Mouse (Mus musculus): ENCODE results near the gene Dzip3. TPM values are rescaled to one million over a fixed set of nuclear protein-coding genes. Genes with fewer than 3 reads are reported as not detected.

Gene Dzip3
- 27.6 and 34.2 TPM in 2 replicates for polyA plus RNA-seq (2014; fragmentation: Nextera tagmentation; extraction: Ambion mirVana)

DNA sequence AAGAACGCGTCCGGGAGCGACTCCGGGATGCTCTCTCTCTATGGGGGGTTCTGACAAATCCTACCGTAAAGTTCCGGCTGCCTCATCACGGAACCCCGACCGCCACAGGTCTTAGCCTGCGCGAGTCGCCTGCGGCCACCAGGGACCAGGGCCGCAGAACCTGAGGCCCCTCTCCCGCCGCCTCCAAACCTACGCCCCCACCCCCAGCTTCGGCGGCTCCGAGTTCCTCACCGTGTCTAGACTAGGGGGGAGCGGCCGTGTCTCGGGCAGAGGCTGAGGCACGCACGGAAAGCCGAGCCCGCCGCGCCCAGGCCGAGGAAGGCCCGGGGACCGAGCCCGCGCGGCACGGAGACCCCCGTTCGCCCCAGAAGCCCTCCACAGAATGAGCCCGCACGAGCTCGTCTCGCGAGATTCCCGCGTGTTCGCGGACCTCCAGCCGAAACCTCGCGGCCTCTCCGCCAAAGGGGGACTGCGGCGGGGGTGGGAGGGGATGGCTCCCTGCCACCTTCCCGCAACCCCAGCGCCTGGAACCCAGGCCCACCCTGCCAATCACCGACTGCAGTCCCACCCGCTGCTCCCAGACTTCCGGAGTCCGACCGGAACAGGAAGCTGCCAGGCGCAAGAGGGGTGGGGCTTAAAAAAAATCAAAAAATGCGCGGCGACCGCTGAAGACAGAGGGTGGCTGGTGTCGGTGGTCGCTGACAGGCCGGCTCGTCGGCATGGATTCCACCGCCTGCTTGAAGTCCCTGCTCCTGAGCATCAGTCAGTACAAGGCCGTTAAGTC, at the start of gene Dzip3, which contains the start of gene Cip2a:
Gene Dzip3 (minus strand): TSS at position 607 of the 784 bp plus-strand sequence.
Gene Cip2a (plus strand): TSS at position 627 of the 784 bp plus-strand sequence.
- Histone ChIP-seq H3K27me3 (replicated peaks; ENCODE audit: control insufficient read depth, insufficient read depth, low read length) (no peaks in the 10 kb centered on the region), H3K9me3 (ENCODE audit: control insufficient read depth, low read length) (no peaks in the 10 kb centered on the region), H3K36me3 (ENCODE audit: control insufficient read depth, insufficient read depth, low read length) (peaks cover 13% of the 10 kb centered on the region; the same call in 1 of the 2 replicates), H3K9ac (ENCODE audit: low read length) (peak within 1 kb of the TSS; percentile 98), H3K4me3 (ENCODE audit: low read depth, low read length) (peak within 1 kb of the TSS; percentile 85), H3K27ac (ENCODE audit: low read depth) (peak within 1 kb of the TSS; percentile 95), H3K4me2 (ENCODE audit: low read length) (peak within 1 kb of the TSS; percentile 61), H3K4me1 (replicated peaks; ENCODE audit: control insufficient read depth, insufficient read depth, low read length) (peaks cover 17% of the 10 kb centered on the region)
- WGBS = under 1% methylated on average over 74 of the region's 74 CpGs
- ATAC-seq (replicated peaks; ENCODE audit: low FRiP score, low TSS enrichment, low read depth) = peak; percentile 99
- DNase-seq (ENCODE audit: low spot score) = peak; percentile 96

DNA sequence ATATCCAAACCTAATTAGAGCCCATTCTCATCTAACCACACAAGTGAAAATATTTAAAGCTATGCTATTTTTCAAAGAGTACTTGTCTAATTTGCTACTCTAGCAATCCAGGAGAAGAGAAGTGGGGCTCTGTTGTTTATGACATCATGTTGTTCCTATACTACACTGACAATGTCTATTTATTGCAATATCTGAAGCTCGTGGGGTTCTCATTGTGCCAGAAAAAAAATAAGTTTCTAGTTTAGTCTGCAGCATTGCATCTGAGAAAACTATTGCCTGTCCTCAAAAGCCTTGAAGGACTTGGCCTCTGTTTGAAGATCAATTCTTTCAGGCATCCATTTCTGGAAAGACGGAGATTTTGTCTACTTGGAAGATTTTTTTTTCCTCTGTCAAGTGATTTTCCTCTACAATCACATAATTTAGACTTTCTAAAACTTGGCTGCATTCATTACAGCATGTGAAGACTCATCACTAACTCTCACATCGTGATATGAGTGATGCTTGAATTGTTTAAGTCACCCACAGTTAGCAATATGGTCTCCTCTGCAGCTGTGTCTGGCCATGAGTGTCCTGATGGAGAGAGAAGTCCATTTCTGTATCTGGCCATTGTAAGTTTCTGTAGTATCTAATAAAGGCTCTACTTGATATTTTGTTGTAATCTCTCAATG, 46.7 kb upstream of the Dzip3 start:
- no peak for DNase-seq (ENCODE audit: low spot score)
- no peak overlapping the region for H3K4me2 ChIP-seq (ENCODE audit: low read length)
- H3K27me3 ChIP-seq (replicated peaks; ENCODE audit: control insufficient read depth, insufficient read depth, low read length) = no peaks in the 10 kb centered on the region
- WGBS = 85% methylated on average over 3 of the region's 3 CpGs
- no peak overlapping the region for H3K27ac ChIP-seq (ENCODE audit: low read depth)
- no peak overlapping the region for H3K4me3 ChIP-seq (ENCODE audit: low read depth, low read length)
- H3K9me3 ChIP-seq (ENCODE audit: control insufficient read depth, low read length) = no peaks in the 10 kb centered on the region
- no peaks in the 10 kb centered on the region for H3K36me3 ChIP-seq (ENCODE audit: control insufficient read depth, insufficient read depth, low read length)
- H3K9ac ChIP-seq (ENCODE audit: low read length) = no peak overlapping the region
- H3K4me1 ChIP-seq (replicated peaks; ENCODE audit: control insufficient read depth, insufficient read depth, low read length) = no peaks in the 10 kb centered on the region
- ATAC-seq (replicated peaks; ENCODE audit: low FRiP score, low TSS enrichment, low read depth) = no peak

- no peak for ATAC-seq (replicated peaks; ENCODE audit: low FRiP score, low TSS enrichment, low read depth)
- Histone ChIP-seq H3K9me3 (ENCODE audit: control insufficient read depth, low read length) (no peaks in the 10 kb centered on the region), H3K36me3 (ENCODE audit: control insufficient read depth, insufficient read depth, low read length) (no peaks in the 10 kb centered on the region), H3K27me3 (replicated peaks; ENCODE audit: control insufficient read depth, insufficient read depth, low read length) (no peaks in the 10 kb centered on the region), H3K27ac (ENCODE audit: low read depth) (no peak overlapping the region), H3K9ac (ENCODE audit: low read length) (no peak overlapping the region), H3K4me1 (replicated peaks; ENCODE audit: control insufficient read depth, insufficient read depth, low read length) (no peaks in the 10 kb centered on the region), H3K4me2 (ENCODE audit: low read length) (no peak overlapping the region), H3K4me3 (ENCODE audit: low read depth, low read length) (no peak overlapping the region)
- 76% methylated on average over 4 of the region's 4 CpGs for WGBS
- DNase-seq (ENCODE audit: low spot score) = no peak
These were observed 43.8 kb upstream of the Dzip3 start for GRCm38 (mm10) chr16:49037771-49038170.

DNA sequence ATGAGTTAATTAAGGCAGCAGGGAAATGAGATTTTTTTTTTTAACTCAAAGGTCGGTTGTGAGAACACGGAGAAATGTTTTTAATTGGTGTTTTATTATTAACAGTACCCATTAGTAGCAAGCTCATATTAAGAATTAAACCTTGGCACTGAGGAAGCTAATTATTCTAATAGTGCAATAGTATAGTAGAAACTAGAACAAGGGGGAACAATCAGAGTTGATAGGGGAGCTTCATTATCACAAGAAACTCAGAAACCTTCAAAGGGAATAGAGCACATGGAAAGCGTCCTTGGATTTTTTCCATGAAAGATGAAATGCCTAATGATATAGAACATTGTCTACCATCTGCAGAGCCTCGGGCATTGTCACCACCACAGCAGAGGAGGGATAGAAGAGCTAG, 41.9 kb upstream of the Dzip3 start:
- no peak for DNase-seq (ENCODE audit: low spot score)
- ATAC-seq (replicated peaks; ENCODE audit: low FRiP score, low TSS enrichment, low read depth) = no peak
- Histone ChIP-seq H3K27me3 (replicated peaks; ENCODE audit: control insufficient read depth, insufficient read depth, low read length) (no peaks in the 10 kb centered on the region), H3K4me2 (ENCODE audit: low read length) (no peak overlapping the region), H3K9me3 (ENCODE audit: control insufficient read depth, low read length) (no peaks in the 10 kb centered on the region), H3K36me3 (ENCODE audit: control insufficient read depth, insufficient read depth, low read length) (no peaks in the 10 kb centered on the region), H3K9ac (ENCODE audit: low read length) (no peak overlapping the region), H3K27ac (ENCODE audit: low read depth) (no peak overlapping the region), H3K4me1 (replicated peaks; ENCODE audit: control insufficient read depth, insufficient read depth, low read length) (no peaks in the 10 kb centered on the region), H3K4me3 (ENCODE audit: low read depth, low read length) (no peak overlapping the region)
- WGBS = 79% methylated on average over 4 of the region's 4 CpGs

- Histone ChIP-seq H3K4me1 (replicated peaks; ENCODE audit: control insufficient read depth, insufficient read depth, low read length) (no peaks in the 10 kb centered on the region), H3K9ac (ENCODE audit: low read length) (no peak overlapping the region), H3K27me3 (replicated peaks; ENCODE audit: control insufficient read depth, insufficient read depth, low read length) (no peaks in the 10 kb centered on the region), H3K36me3 (ENCODE audit: control insufficient read depth, insufficient read depth, low read length) (peaks cover 53% of the 10 kb centered on the region), H3K4me2 (ENCODE audit: low read length) (no peak overlapping the region), H3K9me3 (ENCODE audit: control insufficient read depth, low read length) (no peaks in the 10 kb centered on the region), H3K27ac (ENCODE audit: low read depth) (no peak overlapping the region), H3K4me3 (ENCODE audit: low read depth, low read length) (no peak overlapping the region)
- ATAC-seq (replicated peaks; ENCODE audit: low FRiP score, low TSS enrichment, low read depth) (no peak), DNase-seq (ENCODE audit: low spot score) (no peak)
- WGBS = 85% methylated on average over 5 of the region's 5 CpGs
These were observed 22.8 kb upstream of the Dzip3 start for GRCm38 (mm10) chr16:49016620-49017332.

- 91% methylated on average over 5 of the region's 5 CpGs for WGBS
- Histone ChIP-seq H3K4me2 (ENCODE audit: low read length) (no peak overlapping the region), H3K9me3 (ENCODE audit: control insufficient read depth, low read length) (no peaks in the 10 kb centered on the region), H3K9ac (ENCODE audit: low read length) (no peak overlapping the region), H3K4me3 (ENCODE audit: low read depth, low read length) (no peak overlapping the region), H3K27ac (ENCODE audit: low read depth) (no peak overlapping the region), H3K27me3 (replicated peaks; ENCODE audit: control insufficient read depth, insufficient read depth, low read length) (no peaks in the 10 kb centered on the region), H3K36me3 (ENCODE audit: control insufficient read depth, insufficient read depth, low read length) (peaks cover 70% of the 10 kb centered on the region), H3K4me1 (replicated peaks; ENCODE audit: control insufficient read depth, insufficient read depth, low read length) (no peaks in the 10 kb centered on the region)
- DNase-seq (ENCODE audit: low spot score) (no peak), ATAC-seq (replicated peaks; ENCODE audit: low FRiP score, low TSS enrichment, low read depth) (no peak)
These were observed 10.2 kb upstream of the Dzip3 start for GRCm38 (mm10) chr16:49004151-49004550.

DNA sequence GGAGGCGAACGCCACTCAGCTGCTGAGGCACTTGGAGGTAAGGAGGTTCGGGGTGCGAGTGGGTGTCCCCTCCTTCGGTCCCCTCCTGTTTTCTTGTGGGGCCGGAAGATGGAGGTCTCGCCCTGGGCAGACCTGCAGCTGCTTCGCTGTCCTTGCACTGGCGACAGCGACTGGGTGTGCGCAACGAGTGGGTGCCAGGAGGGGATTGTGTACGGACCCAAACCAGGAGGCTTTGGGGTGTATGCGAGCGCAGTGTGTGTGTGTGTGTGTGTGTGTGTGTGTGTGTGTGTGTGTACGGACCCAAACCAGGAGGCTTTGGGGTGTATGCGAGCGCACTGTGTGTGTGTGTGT, 353 bp upstream of the Dzip3 start:
- no peaks in the 10 kb centered on the region for H3K27me3 ChIP-seq (replicated peaks; ENCODE audit: control insufficient read depth, insufficient read depth, low read length)
- peaks cover 16% of the 10 kb centered on the region; the same call in 1 of the 2 replicates for H3K36me3 ChIP-seq (ENCODE audit: control insufficient read depth, insufficient read depth, low read length)
- H3K4me3 ChIP-seq (ENCODE audit: low read depth, low read length) = peak overlapping the region; percentile 85
- WGBS = 0% methylated on average over 18 of the region's 18 CpGs
- peak overlapping the region; percentile 98 for H3K9ac ChIP-seq (ENCODE audit: low read length)
- H3K4me2 ChIP-seq (ENCODE audit: low read length) = peak overlapping the region; percentile 61
- peaks cover 17% of the 10 kb centered on the region for H3K4me1 ChIP-seq (replicated peaks; ENCODE audit: control insufficient read depth, insufficient read depth, low read length)
- DNase-seq (ENCODE audit: low spot score) (no peak), ATAC-seq (replicated peaks; ENCODE audit: low FRiP score, low TSS enrichment, low read depth) (peak; percentile 36)
- peak overlapping the region; percentile 47; the same call in 1 of the 2 replicates for H3K27ac ChIP-seq (ENCODE audit: low read depth)
- H3K9me3 ChIP-seq (ENCODE audit: control insufficient read depth, low read length) = no peaks in the 10 kb centered on the region

DNA sequence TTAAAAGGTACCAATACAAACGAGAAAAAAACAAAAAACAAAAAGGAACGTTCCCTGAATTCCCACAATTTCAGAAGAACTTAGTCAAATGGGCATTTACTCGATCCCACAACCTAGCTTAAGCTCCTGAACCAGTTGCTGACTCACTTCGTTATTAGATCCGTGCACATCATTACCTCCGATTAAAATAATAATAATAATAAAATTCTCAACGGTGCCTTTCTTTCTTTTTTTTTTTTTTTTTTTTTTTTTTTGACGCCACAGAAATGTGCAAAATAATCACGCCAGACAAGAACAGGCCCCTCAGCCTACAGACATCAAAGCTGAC, 770 bp downstream of the Dzip3 start:
- ATAC-seq (replicated peaks; ENCODE audit: low FRiP score, low TSS enrichment, low read depth) = no peak
- Histone ChIP-seq H3K4me1 (replicated peaks; ENCODE audit: control insufficient read depth, insufficient read depth, low read length) (peaks cover 17% of the 10 kb centered on the region), H3K27me3 (replicated peaks; ENCODE audit: control insufficient read depth, insufficient read depth, low read length) (no peaks in the 10 kb centered on the region), H3K4me3 (ENCODE audit: low read depth, low read length) (peak overlapping the region; percentile 85), H3K36me3 (ENCODE audit: control insufficient read depth, insufficient read depth, low read length) (peaks cover 9% of the 10 kb centered on the region; the same call in 1 of the 2 replicates), H3K4me2 (ENCODE audit: low read length) (peak overlapping the region; percentile 58), H3K27ac (ENCODE audit: low read depth) (peak overlapping the region; percentile 95), H3K9me3 (ENCODE audit: control insufficient read depth, low read length) (no peaks in the 10 kb centered on the region), H3K9ac (ENCODE audit: low read length) (peak overlapping the region; percentile 98)
- WGBS = 4% methylated on average over 9 of the region's 9 CpGs
- no peak for DNase-seq (ENCODE audit: low spot score)

Measured in intestine, embryonic 14.5 days (tissue).